Mouse (Mus musculus): ENCODE measurements around the gene Limch1. TPM values are rescaled to one million over a fixed set of nuclear protein-coding genes. Genes with fewer than 3 reads are reported as not detected.

The Limch1 gene
- total and polyA plus RNA-seq, 3 experiments = 0.05 TPM; not detected in 2

GRCm38 (mm10) chr5:66815877-66816276 is 70.2 kb downstream of the Limch1 start:
- DNase-seq (ENCODE audit: extremely low read depth) = no peak
- peaks cover 0 to 9% of the 10 kb centered on the region in 2 experiments; a peak in 1 of 4 replicates for H3K4me1 ChIP-seq (ENCODE audit: control insufficient read depth in 1 of 2, insufficient read depth in 2 of 2)
- in situ Hi-C loops (cut with MboI; ENCODE audit: low pct_ligation_motif_present, low pct_unique_long_range_greater_than_20kb, low sequenced_read_pairs) (no loop called here), dilution Hi-C loops (cut with MboI; ENCODE audit: extremely low pct_ligation_motif_present, extremely low pct_unique_long_range_greater_than_20kb, low sequenced_read_pairs) (no loop called here)
- no peak overlapping the region for H3K27ac ChIP-seq (ENCODE audit: insufficient read depth, low read depth)
- H3K36me3 ChIP-seq (replicated peaks in 1 of 2; ENCODE audit: control insufficient read depth in 1 of 2, insufficient read depth in 1 of 2, low read length in 1 of 2) = no peaks in the 10 kb centered on the region
- TF ChIP-seq RAD21 (IDR thresholded peaks at IDR 0.05; ENCODE audit: low read depth, low read length) (no peak), CHD1 (IDR thresholded peaks at IDR 0.05; ENCODE audit: low read depth, low read length) (no peak), MAX (IDR thresholded peaks at IDR 0.05; ENCODE audit: low read length) (no peak), MEF2A (IDR thresholded peaks at IDR 0.05; ENCODE audit: borderline replicate concordance, low read depth, low read length) (no peak), E2F4 (IDR thresholded peaks at IDR 0.05; ENCODE audit: insufficient replicate concordance, low read depth, low read length) (no peak), ETS1 (conservative IDR thresholded peaks at IDR 0.05; ENCODE audit: low read depth, low read length) (no peak), NELFE (IDR thresholded peaks at IDR 0.05; ENCODE audit: low read depth, low read length) (no peak), MAFK (IDR thresholded peaks at IDR 0.05; ENCODE audit: insufficient replicate concordance, low read length) (no peak), KAT2A (IDR thresholded peaks at IDR 0.05; ENCODE audit: insufficient replicate concordance, low read length) (no peak), HCFC1 (IDR thresholded peaks at IDR 0.05; ENCODE audit: low read depth, low read length) (no peak), CTCF (conservative IDR thresholded peaks at IDR 0.05 in 1 of 2, IDR thresholded peaks at IDR 0.05 in 1 of 2; ENCODE audit: low read depth in 2 of 2, low read length in 2 of 2) (no peak), JUN (IDR thresholded peaks at IDR 0.05; ENCODE audit: insufficient read depth, low read depth, low read length) (no peak), TCF12 (IDR thresholded peaks at IDR 0.05; ENCODE audit: low read depth, low read length) (no peak), IRF4 (IDR thresholded peaks at IDR 0.05; ENCODE audit: low read depth, low read length) (no peak), MXI1 (IDR thresholded peaks at IDR 0.05; ENCODE audit: low read depth, low read length) (no peak), ELF1 (IDR thresholded peaks at IDR 0.05; ENCODE audit: low read depth, low read length) (no peak), CHD2 (IDR thresholded peaks at IDR 0.05; ENCODE audit: low read length) (no peak), POLR2A (IDR thresholded peaks at IDR 0.05; ENCODE audit: low read depth, low read length) (no peak), MAZ (IDR thresholded peaks at IDR 0.05; ENCODE audit: low read depth, low read length) (no peak), USF2 (conservative IDR thresholded peaks at IDR 0.05; ENCODE audit: low read depth, low read length) (no peak)
- no peak overlapping the region for H3K9ac ChIP-seq (ENCODE audit: insufficient read depth, low read depth)
- no peaks in the 10 kb centered on the region for H3K79me2 ChIP-seq (replicated peaks; ENCODE audit: control insufficient read depth, extremely low read depth, insufficient read depth, poor library complexity, severe bottlenecking)
- H3K4me3 ChIP-seq (replicated peaks in 1 of 3; ENCODE audit: low read depth in 2 of 3, low read length in 2 of 3, poor library complexity in 1 of 3) = no peak overlapping the region
- no peak overlapping the region for H3K4me2 ChIP-seq (ENCODE audit: insufficient read depth, low read depth, poor library complexity, severe bottlenecking)
- no peaks in the 10 kb centered on the region for H3K27me3 ChIP-seq (replicated peaks)
- H3K9me3 ChIP-seq (replicated peaks; ENCODE audit: low read length) = no peaks in the 10 kb centered on the region

- Histone ChIP-seq H3K4me2 (ENCODE audit: insufficient read depth, low read depth, poor library complexity, severe bottlenecking) (no peak overlapping the region), H3K9me3 (replicated peaks; ENCODE audit: low read length) (no peaks in the 10 kb centered on the region), H3K27ac (ENCODE audit: insufficient read depth, low read depth) (no peak overlapping the region), H3K9ac (ENCODE audit: insufficient read depth, low read depth) (no peak overlapping the region), H3K4me3 (replicated peaks in 1 of 3; ENCODE audit: low read depth in 2 of 3, low read length in 2 of 3, poor library complexity in 1 of 3) (no peak overlapping the region), H3K36me3 (replicated peaks in 1 of 2; ENCODE audit: control insufficient read depth in 1 of 2, insufficient read depth in 1 of 2, low read length in 1 of 2) (no peaks in the 10 kb centered on the region), H3K4me1 (ENCODE audit: control insufficient read depth in 1 of 2, insufficient read depth in 2 of 2) (peaks cover 0 to 9% of the 10 kb centered on the region in 2 experiments; a peak in 1 of 4 replicates), H3K27me3 (replicated peaks) (no peaks in the 10 kb centered on the region), H3K79me2 (replicated peaks; ENCODE audit: control insufficient read depth, extremely low read depth, insufficient read depth, poor library complexity, severe bottlenecking) (no peaks in the 10 kb centered on the region)
- in situ Hi-C loops (cut with MboI; ENCODE audit: low pct_ligation_motif_present, low pct_unique_long_range_greater_than_20kb, low sequenced_read_pairs) = no loop called here
- DNase-seq (ENCODE audit: extremely low read depth) = no peak
- TF ChIP-seq BHLHE40 (IDR thresholded peaks at IDR 0.05; ENCODE audit: low read depth, low read length) = no peak
- TF ChIP-seq ZC3H11A (IDR thresholded peaks at IDR 0.05; ENCODE audit: low read depth, low read length) = no peak
- no peak for TF ChIP-seq HCFC1 (IDR thresholded peaks at IDR 0.05; ENCODE audit: low read depth, low read length)
- TF ChIP-seq POLR2A (IDR thresholded peaks at IDR 0.05; ENCODE audit: low read depth, low read length) = no peak
- TF ChIP-seq GABPA (IDR thresholded peaks at IDR 0.05; ENCODE audit: insufficient replicate concordance, low read depth, low read length) = no peak
- TF ChIP-seq ZKSCAN1 (IDR thresholded peaks at IDR 0.05; ENCODE audit: borderline replicate concordance, low read depth, low read length) = no peak
- no peak for TF ChIP-seq UBTF (IDR thresholded peaks at IDR 0.05; ENCODE audit: low read depth, low read length)
- no peak for TF ChIP-seq ZMIZ1 (IDR thresholded peaks at IDR 0.05; ENCODE audit: low read depth, low read length)
- TF ChIP-seq SIN3A (IDR thresholded peaks at IDR 0.05; ENCODE audit: low read length) = no peak
- TF ChIP-seq EP300 (IDR thresholded peaks at IDR 0.05; ENCODE audit: low read length) = no peak
- TF ChIP-seq CHD1 (IDR thresholded peaks at IDR 0.05; ENCODE audit: low read depth, low read length) = no peak
- TF ChIP-seq MYC (IDR thresholded peaks at IDR 0.05; ENCODE audit: low read depth, low read length) = no peak
- no peak for TF ChIP-seq RAD21 (IDR thresholded peaks at IDR 0.05; ENCODE audit: low read depth, low read length)
- dilution Hi-C loops (cut with MboI; ENCODE audit: extremely low pct_ligation_motif_present, extremely low pct_unique_long_range_greater_than_20kb, low sequenced_read_pairs) = no loop called here
These were observed 71.1 kb downstream of the Limch1 start for GRCm38 (mm10) chr5:66816751-66817150.
